Mouse (Mus musculus) fibroblast of lung, adult 2 months (primary cell): ENCODE results near the gene Fasn.

ENCODE experiments used
- DNase-seq: peaks from one replicate; pipeline ENCODE4 v3.0.0-alpha.2; 2011; ENCODE audit warnings: low read depth

The Fasn gene

GRCm38 (mm10) chr11:120761811-120762671 is 62.3 kb downstream of the Fasn start:
- DNase-seq: no peak

- DNase-seq: no peak
These were observed 64.1 kb downstream of the Fasn start for GRCm38 (mm10) chr11:120760236-120760635.
